Mouse (Mus musculus): ENCODE measurements around the gene Fbxo33. TPM values are rescaled to one million over a fixed set of nuclear protein-coding genes. Genes with fewer than 3 reads are reported as not detected.
A peak's percentile ranks its signal among the peaks of the same experiment; 100 is the strongest.
"Not testable (repeated sequence)": the region's sequence is repeated elsewhere in the genome, so short reads cannot be mapped to it uniquely, and the experiment has no call there.

Gene Fbxo33
- polyA plus RNA-seq, 1 experiment from 2014 or later, result 14.8 TPM

DNA sequence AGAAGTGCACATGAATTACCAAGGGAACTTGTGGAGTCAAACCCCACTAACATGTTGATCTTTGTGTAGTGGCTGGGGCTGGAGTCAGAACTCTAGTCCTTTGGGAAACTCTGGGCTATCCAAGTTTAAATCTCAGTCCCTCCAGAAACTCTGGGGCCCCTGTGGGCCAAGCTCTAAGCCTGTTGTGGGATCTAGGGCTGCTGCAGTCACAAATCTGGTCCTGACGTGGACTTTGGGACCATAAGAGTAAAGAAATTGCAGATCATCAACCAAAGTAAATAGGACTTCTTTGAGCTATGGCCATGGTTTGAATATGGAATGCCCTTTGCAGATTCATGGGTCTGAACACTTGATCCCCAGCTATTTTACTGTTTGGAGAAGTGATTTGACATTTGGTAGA lies 29.4 kb upstream of the Fbxo33 start:
- H3K9ac ChIP-seq (ENCODE audit: low read depth, low read length), result no peak overlapping the region
- ATAC-seq (ENCODE audit: low read depth) (no peak), DNase-seq (ENCODE audit: low spot score) (no peak)
- no peak overlapping the region for H3K4me3 ChIP-seq (ENCODE audit: low read depth, low read length)
- no peaks in the 10 kb centered on the region for H3K36me3 ChIP-seq (ENCODE audit: control insufficient read depth, insufficient read depth, low read length)
- H3K27me3 ChIP-seq (replicated peaks; ENCODE audit: control insufficient read depth, insufficient read depth, low read length), result no peaks in the 10 kb centered on the region
- H3K4me2 ChIP-seq (ENCODE audit: low read depth, low read length), result no peak overlapping the region
- 82% methylated on average over 1 of the region's 1 CpGs for WGBS
- no peak overlapping the region for H3K27ac ChIP-seq (replicated peaks; ENCODE audit: low read depth, low read length)
- no peaks in the 10 kb centered on the region for H3K4me1 ChIP-seq (ENCODE audit: control insufficient read depth, insufficient read depth, low read length)
- H3K9me3 ChIP-seq (ENCODE audit: control insufficient read depth, low read length), result no peaks in the 10 kb centered on the region

DNA sequence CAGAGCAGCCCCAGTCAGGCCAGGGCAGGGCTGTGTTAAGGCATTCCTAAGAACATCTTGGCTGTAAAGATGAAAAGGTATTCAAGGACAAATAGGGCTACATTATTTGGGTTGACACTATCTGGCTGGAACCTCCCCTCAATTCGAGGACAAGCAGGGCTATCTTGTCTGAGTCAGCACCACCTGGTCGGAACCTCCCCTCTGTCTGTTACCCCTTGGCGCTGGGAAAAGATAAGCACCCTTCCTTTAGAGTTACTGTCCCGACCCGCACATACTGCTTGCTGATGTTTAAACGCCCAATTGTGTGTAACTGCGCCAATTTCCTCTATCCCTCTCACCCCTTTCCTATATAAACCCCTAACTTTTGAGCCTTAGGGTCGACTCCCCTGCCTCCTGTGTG lies 21.5 kb upstream of the Fbxo33 start:
- H3K27me3 ChIP-seq (replicated peaks; ENCODE audit: control insufficient read depth, insufficient read depth, low read length); H3K4me1 ChIP-seq (ENCODE audit: control insufficient read depth, insufficient read depth, low read length); H3K27ac ChIP-seq (replicated peaks; ENCODE audit: low read depth, low read length); ATAC-seq (ENCODE audit: low read depth); H3K36me3 ChIP-seq (ENCODE audit: control insufficient read depth, insufficient read depth, low read length); H3K4me2 ChIP-seq (ENCODE audit: low read depth, low read length); H3K9me3 ChIP-seq (ENCODE audit: control insufficient read depth, low read length); H3K4me3 ChIP-seq (ENCODE audit: low read depth, low read length); H3K9ac ChIP-seq (ENCODE audit: low read depth, low read length); DNase-seq (ENCODE audit: low spot score): not testable (repeated sequence)
- WGBS, result 87% methylated on average over 7 of the region's 8 CpGs

DNA sequence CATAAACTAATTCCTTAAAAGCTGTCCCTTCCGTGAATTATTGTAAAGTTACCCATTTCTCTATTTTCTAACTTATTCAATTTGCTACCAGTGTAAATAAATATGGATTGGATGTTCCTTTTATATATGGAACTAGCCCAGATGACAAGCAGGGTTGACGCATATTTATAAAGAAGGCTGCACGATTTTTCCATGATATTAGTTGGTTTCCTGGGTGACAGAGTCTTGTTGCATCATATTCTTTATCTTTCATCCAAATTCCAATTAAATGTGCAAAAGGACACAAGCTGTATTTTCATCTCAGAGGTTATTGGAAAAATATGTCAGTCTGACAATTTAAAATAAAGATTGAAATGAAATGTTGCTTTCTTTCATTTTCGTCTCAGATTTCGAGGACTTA lies 18.9 kb upstream of the Fbxo33 start:
- DNase-seq (ENCODE audit: low spot score), result no peak

DNA sequence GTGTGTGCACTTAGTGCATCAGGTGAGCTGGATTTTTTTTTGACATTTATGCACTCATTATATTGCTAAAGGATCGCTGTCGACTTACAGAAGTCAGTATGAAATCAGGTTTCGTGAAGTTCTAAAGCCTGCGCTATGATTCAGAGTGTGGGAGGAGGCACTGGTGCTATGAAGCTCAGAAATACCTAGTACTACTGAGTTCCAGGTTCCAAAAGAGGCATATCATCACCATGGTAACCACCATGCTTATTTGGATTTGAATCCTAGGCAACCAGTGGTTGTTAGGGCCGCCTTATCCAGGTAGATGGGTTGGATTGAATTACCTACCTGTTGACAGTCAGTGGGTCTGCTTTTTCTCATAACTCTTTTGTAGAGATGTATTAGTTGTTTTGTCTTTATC lies 8.9 kb upstream of the Fbxo33 start:
- 87% methylated on average over 5 of the region's 5 CpGs for WGBS
- H3K4me1 ChIP-seq (ENCODE audit: control insufficient read depth, insufficient read depth, low read length), result no peaks in the 10 kb centered on the region
- no peak overlapping the region for H3K9ac ChIP-seq (ENCODE audit: low read depth, low read length)
- no peaks in the 10 kb centered on the region for H3K36me3 ChIP-seq (ENCODE audit: control insufficient read depth, insufficient read depth, low read length)
- no peak overlapping the region for H3K27ac ChIP-seq (replicated peaks; ENCODE audit: low read depth, low read length)
- no peaks in the 10 kb centered on the region for H3K9me3 ChIP-seq (ENCODE audit: control insufficient read depth, low read length)
- H3K27me3 ChIP-seq (replicated peaks; ENCODE audit: control insufficient read depth, insufficient read depth, low read length), result no peaks in the 10 kb centered on the region
- ATAC-seq (ENCODE audit: low read depth) (no peak), DNase-seq (ENCODE audit: low spot score) (no peak)
- H3K4me3 ChIP-seq (ENCODE audit: low read depth, low read length), result no peak overlapping the region
- no peak overlapping the region for H3K4me2 ChIP-seq (ENCODE audit: low read depth, low read length)

More for the DNA sequence above, 18.9 kb upstream of the Fbxo33 start:
- Histone ChIP-seq H3K27ac (replicated peaks; ENCODE audit: low read depth, low read length) (no peak overlapping the region), H3K9ac (ENCODE audit: low read depth, low read length) (no peak overlapping the region), H3K4me1 (ENCODE audit: control insufficient read depth, insufficient read depth, low read length) (no peaks in the 10 kb centered on the region), H3K36me3 (ENCODE audit: control insufficient read depth, insufficient read depth, low read length) (no peaks in the 10 kb centered on the region), H3K4me3 (ENCODE audit: low read depth, low read length) (no peak overlapping the region), H3K4me2 (ENCODE audit: low read depth, low read length) (no peak overlapping the region), H3K27me3 (replicated peaks; ENCODE audit: control insufficient read depth, insufficient read depth, low read length) (no peaks in the 10 kb centered on the region), H3K9me3 (ENCODE audit: control insufficient read depth, low read length) (no peaks in the 10 kb centered on the region)
- WGBS, result 81% methylated on average over 5 of the region's 5 CpGs
- no peak for ATAC-seq (ENCODE audit: low read depth)

DNA sequence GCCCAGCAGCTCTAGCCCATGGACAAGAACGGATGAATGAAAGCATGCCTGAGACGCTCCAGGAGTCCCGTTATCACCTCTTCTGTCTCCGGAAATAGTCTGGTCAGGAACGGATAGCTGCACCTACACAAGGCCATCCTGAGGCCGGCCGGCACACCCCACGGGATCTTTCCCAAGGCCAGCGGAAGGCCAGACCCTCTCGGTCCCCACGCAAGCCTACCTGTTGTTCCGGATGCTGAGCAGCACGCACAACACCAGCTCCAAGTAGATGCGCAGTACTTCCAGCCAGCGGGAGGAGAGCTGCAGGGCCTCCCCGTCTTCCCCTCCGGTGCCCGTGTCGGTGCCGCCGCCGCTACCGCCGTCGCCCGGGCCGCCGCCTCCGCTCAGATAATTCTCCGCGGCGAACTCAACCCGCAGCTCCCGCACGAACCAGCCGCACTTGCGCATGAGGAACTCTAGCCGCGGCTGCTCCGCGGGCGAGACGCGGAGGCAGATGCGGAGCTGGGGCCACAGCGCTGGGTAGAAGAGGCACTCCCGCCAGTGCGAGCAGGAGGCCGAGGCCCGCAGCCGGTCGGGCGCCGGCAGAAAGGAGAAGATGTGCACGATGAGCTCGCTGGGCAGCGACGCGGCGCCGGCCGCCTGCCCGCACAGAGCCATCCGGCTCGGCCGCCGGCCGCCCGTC lies 744 bp downstream of the Fbxo33 start:
- H3K36me3 ChIP-seq (ENCODE audit: control insufficient read depth, insufficient read depth, low read length), result no peaks in the 10 kb centered on the region
- no peaks in the 10 kb centered on the region for H3K27me3 ChIP-seq (replicated peaks; ENCODE audit: control insufficient read depth, insufficient read depth, low read length)
- peak overlapping the region; percentile 88 for H3K9ac ChIP-seq (ENCODE audit: low read depth, low read length)
- peak overlapping the region; percentile 95 for H3K27ac ChIP-seq (replicated peaks; ENCODE audit: low read depth, low read length)
- H3K4me2 ChIP-seq (ENCODE audit: low read depth, low read length), result peak overlapping the region; percentile 94
- no peaks in the 10 kb centered on the region for H3K9me3 ChIP-seq (ENCODE audit: control insufficient read depth, low read length)
- ATAC-seq (ENCODE audit: low read depth) (peak; percentile 42; the same call in 1 of the 2 replicates), DNase-seq (ENCODE audit: low spot score) (peak; percentile 34)
- peak overlapping the region; percentile 92 for H3K4me3 ChIP-seq (ENCODE audit: low read depth, low read length)
- H3K4me1 ChIP-seq (ENCODE audit: control insufficient read depth, insufficient read depth, low read length), result peaks cover 10% of the 10 kb centered on the region
- WGBS, result 0% methylated on average over 27 of the region's 69 CpGs

DNA sequence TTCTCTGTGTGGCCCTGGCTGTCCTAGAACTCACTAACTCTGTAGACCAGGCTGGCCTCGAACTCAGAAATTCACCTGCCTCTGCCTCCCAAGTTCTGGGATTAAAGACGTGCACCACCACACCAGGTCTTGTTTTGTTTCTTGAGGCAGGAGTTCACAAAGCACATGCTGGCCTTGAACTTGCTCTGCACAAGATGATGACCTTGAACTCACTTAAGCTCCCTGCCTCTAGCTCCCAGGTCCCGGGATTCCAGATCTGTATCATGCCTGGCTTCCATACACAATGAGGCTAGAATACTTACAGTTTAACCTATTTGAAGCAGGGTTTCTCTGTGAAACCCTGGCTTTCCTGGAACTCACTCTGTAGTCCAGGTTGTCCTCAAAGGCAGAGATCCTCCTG lies 2.2 kb downstream of the Fbxo33 start:
- ATAC-seq (ENCODE audit: low read depth), result no peak

DNA sequence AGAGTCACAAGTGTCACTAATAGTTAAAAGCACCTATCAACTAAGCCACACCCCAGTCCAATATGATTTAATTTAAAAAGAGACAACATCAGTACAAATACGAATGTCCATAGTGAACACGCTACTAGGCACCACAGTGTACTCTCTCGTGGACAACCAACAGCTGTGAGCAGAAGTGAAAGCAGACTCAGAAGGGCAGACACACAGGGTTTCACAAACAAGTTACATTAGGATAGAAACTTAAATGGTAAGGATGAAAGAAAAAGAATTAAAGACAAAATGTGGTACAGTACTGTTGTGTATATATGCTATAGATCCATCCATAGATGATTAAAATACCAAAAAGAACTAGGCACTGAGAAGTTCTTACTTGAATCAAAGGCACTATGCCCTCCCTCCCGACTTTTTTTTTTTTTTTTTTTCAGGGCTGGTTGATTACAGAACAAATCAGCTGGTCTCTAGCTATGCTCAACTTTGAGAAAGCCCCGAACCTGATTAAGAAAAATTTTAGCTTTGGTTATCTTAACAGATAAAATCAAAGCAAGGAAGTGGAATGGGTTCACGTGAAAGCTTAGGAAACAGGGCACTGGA lies 2.8 kb downstream of the Fbxo33 start:
- peak overlapping the region; percentile 94 for H3K4me2 ChIP-seq (ENCODE audit: low read depth, low read length)
- 73% methylated on average over 6 of the region's 6 CpGs for WGBS
- ATAC-seq (ENCODE audit: low read depth), result no peak
- H3K27me3 ChIP-seq (replicated peaks; ENCODE audit: control insufficient read depth, insufficient read depth, low read length), result no peaks in the 10 kb centered on the region
- no peaks in the 10 kb centered on the region for H3K9me3 ChIP-seq (ENCODE audit: control insufficient read depth, low read length)
- H3K9ac ChIP-seq (ENCODE audit: low read depth, low read length), result no peak overlapping the region
- no peak overlapping the region for H3K27ac ChIP-seq (replicated peaks; ENCODE audit: low read depth, low read length)
- H3K36me3 ChIP-seq (ENCODE audit: control insufficient read depth, insufficient read depth, low read length), result no peaks in the 10 kb centered on the region
- peaks cover 10% of the 10 kb centered on the region for H3K4me1 ChIP-seq (ENCODE audit: control insufficient read depth, insufficient read depth, low read length)
- no peak for DNase-seq (ENCODE audit: low spot score)
- H3K4me3 ChIP-seq (ENCODE audit: low read depth, low read length), result no peak overlapping the region

More for the DNA sequence above, 2.2 kb downstream of the Fbxo33 start:
- Histone ChIP-seq H3K4me3 (ENCODE audit: low read depth, low read length) (no peak overlapping the region), H3K4me2 (ENCODE audit: low read depth, low read length) (peak overlapping the region; percentile 94), H3K27me3 (replicated peaks; ENCODE audit: control insufficient read depth, insufficient read depth, low read length) (no peaks in the 10 kb centered on the region), H3K9ac (ENCODE audit: low read depth, low read length) (0 out of 2 replicates have a peak overlapping the region, but pooled peaks have one; percentile 88), H3K4me1 (ENCODE audit: control insufficient read depth, insufficient read depth, low read length) (peaks cover 10% of the 10 kb centered on the region), H3K27ac (replicated peaks; ENCODE audit: low read depth, low read length) (no peak overlapping the region), H3K9me3 (ENCODE audit: control insufficient read depth, low read length) (no peaks in the 10 kb centered on the region), H3K36me3 (ENCODE audit: control insufficient read depth, insufficient read depth, low read length) (no peaks in the 10 kb centered on the region)
- WGBS, result 82% methylated on average over 3 of the region's 3 CpGs
- no peak for DNase-seq (ENCODE audit: low spot score)

DNA sequence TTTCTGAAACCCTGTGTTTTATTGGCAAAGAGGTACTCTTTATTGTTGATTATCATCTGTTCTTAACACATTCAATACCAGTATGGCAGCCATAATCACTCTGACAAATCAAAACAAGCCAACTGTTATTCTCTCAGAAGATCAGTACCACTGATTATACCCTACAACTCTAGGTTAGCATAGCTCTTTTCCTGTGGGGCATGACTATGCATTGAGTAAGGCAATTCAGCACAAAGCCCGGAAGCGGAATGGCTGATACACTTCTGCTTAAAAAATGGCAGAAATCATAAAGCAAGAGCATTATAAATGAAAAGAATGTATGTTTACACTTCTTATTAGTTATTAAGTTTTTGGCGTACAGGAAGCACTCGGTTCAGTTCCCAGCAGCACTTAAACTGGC lies 3.3 kb downstream of the Fbxo33 start:
- H3K27ac ChIP-seq (replicated peaks; ENCODE audit: low read depth, low read length), result no peak overlapping the region
- DNase-seq (ENCODE audit: low spot score), result peak; percentile 14
- peaks cover 3% of the 10 kb centered on the region; the same call in 1 of the 2 replicates for H3K36me3 ChIP-seq (ENCODE audit: control insufficient read depth, insufficient read depth, low read length)
- WGBS, result 95% methylated on average over 4 of the region's 4 CpGs
- H3K27me3 ChIP-seq (replicated peaks; ENCODE audit: control insufficient read depth, insufficient read depth, low read length), result no peaks in the 10 kb centered on the region
- ATAC-seq (ENCODE audit: low read depth), result no peak
- no peaks in the 10 kb centered on the region for H3K9me3 ChIP-seq (ENCODE audit: control insufficient read depth, low read length)
- H3K4me2 ChIP-seq (ENCODE audit: low read depth, low read length), result no peak overlapping the region
- peaks cover 10% of the 10 kb centered on the region for H3K4me1 ChIP-seq (ENCODE audit: control insufficient read depth, insufficient read depth, low read length)
- H3K9ac ChIP-seq (ENCODE audit: low read depth, low read length), result no peak overlapping the region
- no peak overlapping the region for H3K4me3 ChIP-seq (ENCODE audit: low read depth, low read length)

DNA sequence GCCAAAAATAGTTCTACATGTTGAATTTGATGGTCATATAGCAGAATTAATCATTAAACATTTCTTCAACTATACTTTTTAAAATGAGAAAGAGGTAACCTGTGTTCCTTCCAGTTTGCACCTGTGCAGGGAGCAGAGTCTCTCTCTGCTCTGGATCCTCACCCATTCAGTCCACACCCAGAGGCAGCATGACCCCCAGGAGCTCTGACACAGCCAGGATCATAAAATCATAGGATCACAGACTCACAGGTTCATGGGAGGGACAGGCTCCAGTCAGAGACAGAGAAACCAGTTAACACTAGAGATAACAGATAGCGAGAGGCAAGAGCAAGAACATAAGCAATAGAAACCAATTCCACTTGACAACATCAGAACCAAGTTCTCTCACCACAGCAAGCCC lies 11.7 kb downstream of the Fbxo33 start:
- Histone ChIP-seq H3K4me3 (ENCODE audit: low read depth, low read length) (no peak overlapping the region), H3K4me1 (ENCODE audit: control insufficient read depth, insufficient read depth, low read length) (no peaks in the 10 kb centered on the region), H3K4me2 (ENCODE audit: low read depth, low read length) (no peak overlapping the region), H3K36me3 (ENCODE audit: control insufficient read depth, insufficient read depth, low read length) (peaks cover 25% of the 10 kb centered on the region), H3K27ac (replicated peaks; ENCODE audit: low read depth, low read length) (no peak overlapping the region), H3K9me3 (ENCODE audit: control insufficient read depth, low read length) (no peaks in the 10 kb centered on the region), H3K27me3 (replicated peaks; ENCODE audit: control insufficient read depth, insufficient read depth, low read length) (no peaks in the 10 kb centered on the region), H3K9ac (ENCODE audit: low read depth, low read length) (no peak overlapping the region)
- WGBS, result 97% methylated on average over 1 of the region's 1 CpGs
- no peak for ATAC-seq (ENCODE audit: low read depth)
- DNase-seq (ENCODE audit: low spot score), result no peak
